ENCODE assay signal across 8 mouse cellular contexts in the genomic region with DNA sequence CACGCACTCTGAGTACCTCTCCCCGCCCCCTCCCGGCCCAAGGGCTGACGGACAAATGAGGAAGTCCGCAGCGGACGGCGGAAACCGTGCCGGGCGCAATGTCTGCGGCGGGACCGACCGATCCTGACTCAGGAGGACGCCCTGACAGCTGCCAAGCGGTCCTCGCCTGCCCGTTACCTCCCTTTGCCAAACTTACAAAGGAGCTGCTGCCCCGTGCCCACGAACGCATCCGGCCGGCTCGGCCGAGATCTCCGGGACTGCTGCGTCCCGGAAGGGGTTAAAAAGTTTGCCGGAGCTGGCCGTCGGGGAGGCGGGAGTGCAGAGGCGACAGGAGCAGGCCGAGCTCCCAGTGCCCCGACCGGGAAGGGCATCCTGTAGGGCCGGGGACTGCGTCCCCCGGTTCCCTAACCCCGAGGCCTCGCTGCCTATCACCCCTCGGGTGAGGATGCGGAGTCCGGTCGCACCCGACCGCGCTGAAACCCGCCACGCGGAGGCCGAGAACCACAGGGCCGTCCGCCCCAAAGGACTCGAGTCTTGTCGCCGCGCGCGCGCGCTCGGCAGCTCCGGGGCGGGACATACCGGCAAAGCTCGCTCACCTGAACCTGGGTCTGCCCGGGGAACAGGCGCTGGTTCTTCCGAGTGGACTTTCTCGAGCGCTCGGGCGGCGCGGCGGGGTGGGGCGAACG. TPM values are rescaled to one million over a fixed set of nuclear protein-coding genes. Genes with fewer than 3 reads are reported as not detected.
A peak's percentile ranks its signal among the peaks of the same experiment; 100 is the strongest.
DNase-seq lines count a peak whose midpoint lies in the region; ATAC-seq lines count a peak whose summit lies in the region.

No protein-coding gene starts in this region.

- H3K4me3 ChIP-seq in intestine, embryonic 15.5 days (replicated peaks): peak overlapping the region; percentile 98
- peak overlapping the region; percentile 72 for H3K4me3 ChIP-seq in limb, embryonic 12.5 days (replicated peaks)
- H3K4me3 ChIP-seq in midbrain, embryonic 12.5 days: peak overlapping the region; percentile 74
- peak overlapping the region; percentile 99 for H3K4me3 ChIP-seq in stomach, embryonic 14.5 days (ENCODE audit: low read depth, low read length)

- H3K4me2 ChIP-seq in intestine, embryonic 15.5 days (replicated peaks): peak overlapping the region; percentile 73
- peak overlapping the region; percentile 94 for H3K4me2 ChIP-seq in limb, embryonic 12.5 days
- peak overlapping the region; percentile 90 for H3K4me2 ChIP-seq in midbrain, embryonic 12.5 days (replicated peaks)
- peak overlapping the region; percentile 84 for H3K4me2 ChIP-seq in stomach, embryonic 14.5 days (replicated peaks; ENCODE audit: low read depth, low read length)

- H3K27me3 ChIP-seq in intestine, embryonic 15.5 days (replicated peaks): no peaks in the 10 kb centered on the region
- no peaks in the 10 kb centered on the region for H3K27me3 ChIP-seq in limb, embryonic 12.5 days
- H3K27me3 ChIP-seq in midbrain, embryonic 12.5 days: peaks cover 12% of the 10 kb centered on the region; the same call in 1 of the 2 replicates
- H3K27me3 ChIP-seq in stomach, embryonic 14.5 days (ENCODE audit: control insufficient read depth, insufficient read depth, low read length): no peaks in the 10 kb centered on the region

- H3K4me1 ChIP-seq in intestine, embryonic 15.5 days (replicated peaks): peaks cover 38% of the 10 kb centered on the region
- H3K4me1 ChIP-seq in limb, embryonic 12.5 days (replicated peaks): peaks cover 45% of the 10 kb centered on the region
- H3K4me1 ChIP-seq in midbrain, embryonic 12.5 days: peaks cover 38% of the 10 kb centered on the region
- H3K4me1 ChIP-seq in stomach, embryonic 14.5 days (ENCODE audit: control insufficient read depth, insufficient read depth, low read length): peaks cover 42% of the 10 kb centered on the region

- peak overlapping the region; percentile 96 for H3K9ac ChIP-seq in intestine, embryonic 15.5 days
- H3K9ac ChIP-seq in limb, embryonic 12.5 days (replicated peaks): peak overlapping the region; percentile 79
- peak overlapping the region; percentile 79 for H3K9ac ChIP-seq in midbrain, embryonic 12.5 days (replicated peaks)
- peak overlapping the region; percentile 96 for H3K9ac ChIP-seq in stomach, embryonic 14.5 days (replicated peaks; ENCODE audit: low read depth, low read length)

- peak; percentile 31 for ATAC-seq in intestine, embryonic 15.5 days
- ATAC-seq in limb, embryonic 12.5 days (ENCODE audit: insufficient number of reproducible peaks, insufficient read depth, low FRiP score, low TSS enrichment, low read depth): peak; percentile 19; the same call in 1 of the 2 replicates
- peak; percentile 39 for ATAC-seq in midbrain, embryonic 12.5 days (ENCODE audit: low FRiP score, low read depth)
- no peak; the same call in 1 of the 2 replicates for ATAC-seq in stomach, embryonic 14.5 days (ENCODE audit: insufficient number of reproducible peaks, insufficient read depth, low FRiP score, low read depth)

- H3K9me3 ChIP-seq in intestine, embryonic 15.5 days: no peaks in the 10 kb centered on the region
- H3K9me3 ChIP-seq in limb, embryonic 12.5 days: no peaks in the 10 kb centered on the region
- H3K9me3 ChIP-seq in midbrain, embryonic 12.5 days: no peaks in the 10 kb centered on the region
- H3K9me3 ChIP-seq in stomach, embryonic 14.5 days (ENCODE audit: control insufficient read depth, low read depth, low read length): no peaks in the 10 kb centered on the region

- no peaks in the 10 kb centered on the region for H3K36me3 ChIP-seq in intestine, embryonic 15.5 days
- no peaks in the 10 kb centered on the region for H3K36me3 ChIP-seq in limb, embryonic 12.5 days
- H3K36me3 ChIP-seq in midbrain, embryonic 12.5 days: no peaks in the 10 kb centered on the region
- H3K36me3 ChIP-seq in stomach, embryonic 14.5 days (ENCODE audit: control insufficient read depth, insufficient read depth, low read length): no peaks in the 10 kb centered on the region

- WGBS in intestine, embryonic 15.5 days: under 1% methylated on average over 80 of the region's 80 CpGs
- under 1% methylated on average over 79 of the region's 80 CpGs for WGBS in limb, embryonic 12.5 days
- WGBS in midbrain, embryonic 12.5 days: under 1% methylated on average over 80 of the region's 80 CpGs
- under 1% methylated on average over 76 of the region's 80 CpGs for WGBS in stomach, embryonic 14.5 days

- peak overlapping the region; percentile 97 for H3K27ac ChIP-seq in intestine, embryonic 15.5 days
- H3K27ac ChIP-seq in limb, embryonic 12.5 days: peak overlapping the region; percentile 91
- H3K27ac ChIP-seq in midbrain, embryonic 12.5 days (replicated peaks): peak overlapping the region; percentile 65
- H3K27ac ChIP-seq in stomach, embryonic 14.5 days (ENCODE audit: low read length): peak overlapping the region; percentile 97

- peak; percentile 53 to 69 for DNase-seq in thymus, adult 18-20 months
- no peak for DNase-seq in thymus, postnatal 0 days (ENCODE audit: low spot score)
- DNase-seq in embryo, embryonic 10.5 days (ENCODE audit: low spot score): peak; percentile 65
- DNase-seq in gastrocnemius, postnatal 4 days (ENCODE audit: low spot score in 2 of 2): peak; percentile 57 to 73

RNA-seq across cellular contexts. Expression of a gene that starts 0.5 kb away (rescaled TPM):
- polyA plus RNA-seq in thymus, postnatal 0 days (2015; fragmentation: Nextera tagmentation; extraction: Ambion mirVana): 62.3 and 71.0 TPM in 2 replicates
- total RNA-seq in gastrocnemius, postnatal 4 days (2021): 100 to 1,000 TPM; 171 to 187 TPM
- polyA plus RNA-seq in intestine, embryonic 15.5 days (2015; fragmentation: Nextera tagmentation; extraction: Ambion mirVana): 51.6 and 52.9 TPM in 2 replicates
- polyA plus RNA-seq in limb, embryonic 12.5 days (2016; fragmentation: Nextera tagmentation; extraction: Ambion mirVana): 40.0 and 43.1 TPM in 2 replicates
- polyA plus RNA-seq in midbrain, embryonic 12.5 days (2016; fragmentation: Nextera tagmentation; extraction: Ambion mirVana): 24.9 and 29.1 TPM in 2 replicates
- 75.4 and 77.1 TPM in 2 replicates for polyA plus RNA-seq in stomach, embryonic 14.5 days (2014; fragmentation: Nextera tagmentation; extraction: Ambion mirVana)
